Mouse (Mus musculus) layer of hippocampus, adult 9-11 months (tissue): ENCODE measurements at regions not wholly inside any gene's neighbourhood (a gene's known extent, or its start where the extent isn't known, plus 50 kb on each side); places are given as distances from the start of the nearest gene placed in this dataset.

ENCODE experiments used
- DNase-seq: peaks from one replicate; pipeline ENCODE4 v3.0.0; 2022

- DNase-seq = no peak
Observed at GRCm38 (mm10) chr4:125350056-125350455, 140.4 kb upstream of the Grik3 start.

- no peak for DNase-seq
Observed at GRCm38 (mm10) chr4:125339056-125339455, 151.4 kb upstream of the Grik3 start.

- DNase-seq = no peak
Observed at GRCm38 (mm10) chr4:125328806-125329205, 161.7 kb upstream of the Grik3 start.

GRCm38 (mm10) chr4:125324495-125324894 lies 166.0 kb upstream of the Grik3 start:
- no peak for DNase-seq

- no peak for DNase-seq
Observed at GRCm38 (mm10) chr4:125319343-125319742, 171.2 kb upstream of the Grik3 start.

GRCm38 (mm10) chr4:125318293-125318692 lies 172.2 kb upstream of the Grik3 start:
- no peak for DNase-seq

- no peak for DNase-seq
Observed at GRCm38 (mm10) chr4:125316876-125317275, 173.6 kb upstream of the Grik3 start.

- peak; percentile 81 for DNase-seq
Observed at GRCm38 (mm10) chr4:125315818-125316217, 174.7 kb upstream of the Grik3 start.

GRCm38 (mm10) chr4:125313892-125314291 lies 176.6 kb upstream of the Grik3 start:
- DNase-seq = no peak

GRCm38 (mm10) chr4:125313252-125313651 lies 177.2 kb upstream of the Grik3 start:
- no peak for DNase-seq

GRCm38 (mm10) chr4:125308171-125308570 lies 180.5 kb upstream of the Zc3h12a start:
- DNase-seq = no peak

- no peak for DNase-seq
Observed at GRCm38 (mm10) chr4:125305766-125306165, 178.1 kb upstream of the Zc3h12a start.

GRCm38 (mm10) chr4:125302660-125303059 lies 175.0 kb upstream of the Zc3h12a start:
- DNase-seq = no peak

- DNase-seq = no peak
Observed at GRCm38 (mm10) chr4:125300503-125301457, 173.1 kb upstream of the Zc3h12a start.

- no peak for DNase-seq
Observed at GRCm38 (mm10) chr4:125290761-125291160, 163.1 kb upstream of the Zc3h12a start.

- no peak for DNase-seq
Observed at GRCm38 (mm10) chr4:125289709-125290108, 162.1 kb upstream of the Zc3h12a start.

- peak; percentile 55 for DNase-seq
Observed at GRCm38 (mm10) chr4:125289031-125289449, 161.4 kb upstream of the Zc3h12a start.

GRCm38 (mm10) chr4:125282974-125283319 lies 155.3 kb upstream of the Zc3h12a start:
- no peak for DNase-seq

- DNase-seq = peak; percentile 72
Observed at GRCm38 (mm10) chr4:125282154-125282973, 154.7 kb upstream of the Zc3h12a start.

GRCm38 (mm10) chr4:125279165-125279564 lies 151.5 kb upstream of the Zc3h12a start:
- DNase-seq = no peak

GRCm38 (mm10) chr4:125276861-125277260 lies 149.2 kb upstream of the Zc3h12a start:
- no peak for DNase-seq

GRCm38 (mm10) chr4:125275259-125275658 lies 147.6 kb upstream of the Zc3h12a start:
- DNase-seq = no peak

GRCm38 (mm10) chr4:125270951-125271350 lies 143.3 kb upstream of the Zc3h12a start:
- DNase-seq = no peak

- DNase-seq = no peak
Observed at GRCm38 (mm10) chr4:125266212-125266611, 138.6 kb upstream of the Zc3h12a start.
